Mouse (Mus musculus) spleen, adult 2 months (tissue): Measurements from ENCODE around the gene Ptges3l. TPM values are rescaled to one million over a fixed set of nuclear protein-coding genes. Genes with fewer than 3 reads are reported as not detected.
"Not testable (repeated sequence)": the region's sequence is repeated elsewhere in the genome, so short reads cannot be mapped to it uniquely, and the experiment has no call there.

ENCODE experiments used
- DNase-seq, 2 experiments: peaks; one replicate each; pipeline versions ENCODE4 v3.0.0 to v3.0.0-alpha.2; 2012 to 2021; ENCODE audit warnings: low spot score in 2 of 2, low read depth in 1 of 2
- H3K27ac ChIP-seq: fragments of 200-500 bp; 2 replicates; pipeline ENCODE4 v1.5.1; 2012; ENCODE audit warnings: low read length, inconsistent platforms; ENCODE audit not compliant: insufficient read depth
- H3K27me3 ChIP-seq: fragments of 200-500 bp; 2 replicates; pipeline ENCODE4 v1.6.1; 2012; ENCODE audit warnings: mild to moderate bottlenecking, moderate library complexity, low read length, inconsistent platforms; ENCODE audit not compliant: control insufficient read depth, insufficient read depth
- H3K36me3 ChIP-seq: fragments of 200-500 bp; 2 replicates; pipeline ENCODE4 v1.6.1; 2012; ENCODE audit warnings: mild to moderate bottlenecking, low read length, inconsistent platforms; ENCODE audit not compliant: control insufficient read depth, insufficient read depth
- H3K4me1 ChIP-seq: fragments of 200-500 bp; 2 replicates; pipeline ENCODE4 v1.6.1; 2011; ENCODE audit warnings: inconsistent platforms; ENCODE audit not compliant: control insufficient read depth, insufficient read depth, insufficient read length
- H3K4me3 ChIP-seq: fragments of 200-500 bp; 2 replicates; pipeline ENCODE4 v1.5.1; 2011; ENCODE audit warnings: mild to moderate bottlenecking, inconsistent platforms; ENCODE audit not compliant: insufficient read depth, insufficient read length; ENCODE audit errors: extremely low read depth
- CTCF ChIP-seq: fragments of 200-500 bp; IDR thresholded peaks from 2 replicates; pipeline ENCODE4 v1.5.1; 2011; ENCODE audit warnings: mild to moderate bottlenecking, inconsistent platforms; ENCODE audit not compliant: insufficient read depth, insufficient read length, insufficient replicate concordance; ENCODE audit errors: extremely low read depth
- POLR2A ChIP-seq: fragments of 200-500 bp; IDR thresholded peaks from 2 replicates; pipeline ENCODE4 v1.6.1; 2011; ENCODE audit warnings: low read depth, low read length, inconsistent platforms
- WGBS: fragments of 180-500 bp; shearing (Covaris S2); methylation state at CpG from one replicate; pipeline ENCODE4 v1.1.7; 2018; 5-methylcytosine and 5-hydroxymethylcytosine counted together
- polyA plus RNA-seq: library from polyadenylated mRNA; depleted of rRNA; stranded (reverse); fragments of >200 nt; gene quantifications from 2 replicates; pipeline ENCODE4 v1.2.3, GENCODE M21; 2012

The Ptges3l gene
- polyA plus RNA-seq, 1 experiment, result 1.1 TPM

DNA sequence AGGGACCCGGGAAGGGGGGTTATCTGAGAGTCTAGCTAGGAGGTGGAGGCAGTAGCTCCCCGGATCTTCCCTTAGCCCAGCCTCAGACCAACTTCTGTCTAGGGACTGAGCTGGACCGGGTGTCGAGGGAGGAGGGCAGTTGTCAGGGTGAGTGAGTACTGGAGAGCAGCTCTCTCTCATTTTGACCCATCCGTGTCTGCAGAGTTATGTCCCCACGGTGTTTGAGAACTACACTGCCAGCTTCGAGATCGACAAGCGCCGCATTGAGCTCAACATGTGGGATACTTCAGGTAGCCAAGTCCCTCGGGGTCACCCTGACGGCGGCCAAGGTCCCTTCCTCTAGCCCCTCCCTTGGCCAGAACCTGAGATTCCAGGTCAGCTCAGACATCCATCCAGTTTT, 43.6 kb upstream of the Ptges3l start:
- 31% methylated on average over 13 of the region's 13 CpGs for WGBS
- Histone ChIP-seq H3K4me3 (peak overlapping the region; percentile 57; the same call in 1 of the 2 replicates), H3K36me3 (no peaks in the 10 kb centered on the region), H3K27ac (no peak overlapping the region), H3K27me3 (peaks cover 5% of the 10 kb centered on the region), H3K4me1 (peaks cover 12% of the 10 kb centered on the region)
- TF ChIP-seq POLR2A (no peak), CTCF (no peak)
- DNase-seq, result no peak

- DNase-seq, result no peak
- Histone ChIP-seq H3K27ac (no peak overlapping the region), H3K4me3 (peak overlapping the region; percentile 57; the same call in 1 of the 2 replicates), H3K27me3 (peaks cover 5% of the 10 kb centered on the region), H3K36me3 (no peaks in the 10 kb centered on the region), H3K4me1 (peaks cover 12% of the 10 kb centered on the region)
- no peak for TF ChIP-seq CTCF
- TF ChIP-seq POLR2A, result no peak
- WGBS, result 3% methylated on average over 28 of the region's 31 CpGs
Measured at GRCm38 (mm10) chr11:101468263-101468688, 43.1 kb upstream of the Ptges3l start.

DNA sequence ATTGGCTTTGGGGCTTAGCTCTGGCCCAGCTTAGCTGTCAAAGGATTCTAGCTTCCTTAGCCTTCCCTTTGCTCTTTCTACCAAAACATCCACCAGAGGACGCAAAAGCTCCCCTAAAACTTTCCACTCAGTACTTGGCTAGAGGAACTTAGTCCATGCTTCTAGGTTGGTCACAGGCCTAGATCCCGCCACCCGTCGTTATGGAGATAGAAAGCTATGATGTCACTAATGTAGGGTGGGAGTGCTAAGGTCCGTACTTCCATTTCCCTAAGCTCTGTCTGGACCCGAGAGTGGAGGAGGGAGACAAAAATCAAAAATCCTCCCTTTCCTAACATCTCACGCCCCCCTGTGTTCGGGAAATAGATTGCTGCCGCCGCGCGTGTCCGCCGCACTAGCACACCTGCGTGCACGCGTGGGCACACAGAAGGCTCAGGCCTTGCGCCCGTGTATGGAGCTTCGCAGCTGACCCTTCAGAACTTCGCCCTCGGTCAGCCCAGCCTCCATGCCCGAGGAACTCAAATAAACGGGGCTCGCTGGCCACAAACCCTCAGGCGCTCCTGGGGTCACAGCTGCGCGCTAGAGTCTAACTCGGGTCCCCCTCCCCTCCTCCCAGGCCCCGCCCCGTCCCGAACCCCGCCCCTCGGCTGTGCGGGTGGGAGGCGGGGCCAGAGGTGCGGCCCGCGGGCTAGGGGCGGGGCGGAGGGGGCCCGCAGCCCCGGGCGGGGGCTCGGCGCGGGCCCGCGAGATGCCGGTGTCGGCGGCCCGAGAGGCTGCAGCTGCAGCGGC, 42.5 kb upstream of the Ptges3l start:
- Histone ChIP-seq H3K4me3 (peak overlapping the region; percentile 57), H3K4me1 (peaks cover 12% of the 10 kb centered on the region), H3K36me3 (no peaks in the 10 kb centered on the region), H3K27ac (no peak overlapping the region), H3K27me3 (peaks cover 5% of the 10 kb centered on the region)
- 2% methylated on average over 54 of the region's 54 CpGs for WGBS
- peak in 1 of 2 experiments; percentile 42 for DNase-seq
- TF ChIP-seq CTCF (no peak), POLR2A (no peak)

- not testable (repeated sequence) for DNase-seq, H3K36me3 ChIP-seq, H3K4me3 ChIP-seq, H3K27me3 ChIP-seq, H3K27ac ChIP-seq
- 59% methylated on average over 5 of the region's 5 CpGs for whole genome bisulfite sequencing
- peaks cover 12% of the 10 kb centered on the region for H3K4me1 ChIP-seq
Measured at GRCm38 (mm10) chr11:101466552-101466950, 41.4 kb upstream of the Ptges3l start.

GRCm38 (mm10) chr11:101465869-101466551, 40.9 kb upstream of the Ptges3l start, which contains the start of gene Vat1:
Gene Vat1, minus strand, starts transcription at chr11:101466230.
- H3K27me3 ChIP-seq, result peaks cover 5% of the 10 kb centered on the region
- peak within 1 kb of the TSS; percentile 92 for H3K4me3 ChIP-seq
- peak in 1 of 2 experiments; percentile 55 for DNase-seq
- peaks cover 12% of the 10 kb centered on the region for H3K4me1 ChIP-seq
- no peaks in the 10 kb centered on the region for H3K36me3 ChIP-seq
- peak within 1 kb of the TSS; percentile 41; the same call in 1 of the 2 replicates for H3K27ac ChIP-seq
- WGBS, result 1% methylated on average over 60 of the region's 60 CpGs
- no peak for TF ChIP-seq POLR2A
- no peak for TF ChIP-seq CTCF

- no peak for TF ChIP-seq CTCF
- H3K4me1 ChIP-seq, result peaks cover 12% of the 10 kb centered on the region
- H3K36me3 ChIP-seq, result peaks cover 2% of the 10 kb centered on the region; the same call in 1 of the 2 replicates
- H3K4me3 ChIP-seq, result peak overlapping the region; percentile 92
- 1% methylated on average over 51 of the region's 51 CpGs for WGBS
- DNase-seq, result peak in 1 of 2 experiments; percentile 31
- H3K27ac ChIP-seq, result peak overlapping the region; percentile 6; the same call in 1 of the 2 replicates
- H3K27me3 ChIP-seq, result peaks cover 5% of the 10 kb centered on the region
Measured at GRCm38 (mm10) chr11:101465101-101465868, 40.2 kb upstream of the Ptges3l start.
